In the genomic region with DNA sequence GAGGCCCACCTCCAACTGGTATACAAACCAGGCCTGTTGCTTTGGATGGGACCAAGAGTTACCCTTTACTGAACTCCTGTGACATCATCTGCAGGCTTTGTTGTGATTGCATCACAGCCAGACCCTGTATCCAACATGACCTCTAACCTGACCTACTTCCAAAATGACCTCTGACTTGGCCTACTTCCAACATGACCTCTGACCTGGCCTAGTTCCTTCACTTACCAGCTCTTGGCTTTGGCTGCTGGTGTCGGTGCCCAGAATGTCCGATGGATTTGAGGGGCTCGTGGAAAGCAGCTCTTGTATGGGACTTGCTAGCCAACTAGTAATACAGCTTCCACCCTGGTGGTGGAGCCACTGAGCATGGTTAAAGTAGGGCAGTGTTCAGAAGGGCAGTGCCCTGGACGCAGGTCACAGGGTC, we compare ENCODE assay signal across 9 mouse cellular contexts. TPM values are rescaled to one million over a fixed set of nuclear protein-coding genes. Genes with fewer than 3 reads are reported as not detected.
DNase-seq lines count a peak whose midpoint lies in the region; ATAC-seq and TF ChIP-seq lines count a peak whose summit lies in the region.
"Had no signal": no experiment of that assay in that cellular context is flagged by ENCODE, and none has a peak within 500 bp of the region (broad histone marks: within the 10 kb centered on the region; RNA-seq: fewer than 3 reads in every experiment).

No protein-coding gene starts in this region.

- no peaks in the 10 kb centered on the region for H3K27me3 ChIP-seq in midbrain, postnatal 0 days (ENCODE audit: insufficient read depth, low read length)
- H3K27me3 ChIP-seq in midbrain, embryonic 13.5 days, result no peaks in the 10 kb centered on the region
- H3K27me3 ChIP-seq in liver, embryonic 13.5 days, result no peaks in the 10 kb centered on the region
- H3K27me3 ChIP-seq: embryonic facial prominence, embryonic 15.5 days had no signal

- TF ChIP-seq CTCF in midbrain, postnatal 0 days (IDR thresholded peaks at IDR 0.05), result peak; percentile 27; the same call in 1 of the 2 replicates

- peak; percentile 35 for DNase-seq in CD4-positive, CD25-positive, alpha-beta regulatory T cell, adult 2 months (ENCODE audit: low read depth, low spot score)
- DNase-seq in midbrain, postnatal 0 days (ENCODE audit: low spot score), result no peak
- DNase-seq in liver, embryonic 13.5 days, result peak; percentile 58
- DNase-seq in retina, postnatal 7 days (ENCODE audit: low read depth, low spot score), result peak; percentile 13
- DNase-seq in frontal cortex, postnatal 14 days (ENCODE audit: low spot score in 2 of 2), result no peak
- DNase-seq in heart, adult 8-10 months (ENCODE audit: low spot score), result no peak

- H3K27ac ChIP-seq in midbrain, postnatal 0 days (ENCODE audit: low read depth, low read length), result no peak overlapping the region
- H3K27ac ChIP-seq in midbrain, embryonic 13.5 days, result no peak overlapping the region
- H3K27ac ChIP-seq in liver, embryonic 13.5 days, result peak overlapping the region; percentile 96
- H3K27ac ChIP-seq: embryonic facial prominence, embryonic 15.5 days had no signal

- H3K9ac ChIP-seq in midbrain, postnatal 0 days (replicated peaks; ENCODE audit: low read length, poor library complexity, severe bottlenecking), result no peak overlapping the region
- no peak overlapping the region for H3K9ac ChIP-seq in midbrain, embryonic 13.5 days (replicated peaks)
- H3K9ac ChIP-seq in liver, embryonic 13.5 days, result peak overlapping the region; percentile 77
- H3K9ac ChIP-seq: embryonic facial prominence, embryonic 15.5 days had no signal

- 84% methylated on average over 4 of the region's 4 CpGs for WGBS in midbrain, postnatal 0 days
- 87% methylated on average over 4 of the region's 4 CpGs for WGBS in midbrain, embryonic 13.5 days
- WGBS in liver, embryonic 13.5 days (ENCODE audit: insufficient replicate concordance), result 76% methylated on average over 4 of the region's 4 CpGs

- H3K36me3 ChIP-seq in midbrain, postnatal 0 days (ENCODE audit: insufficient read depth, low read length), result no peaks in the 10 kb centered on the region; the same call in 1 of the 2 replicates
- H3K36me3 ChIP-seq in midbrain, embryonic 13.5 days, result peaks cover 13% of the 10 kb centered on the region; the same call in 1 of the 2 replicates
- 0 out of 2 replicates have a peak, but pooled peaks cover 5% of the 10 kb centered on the region for H3K36me3 ChIP-seq in liver, embryonic 13.5 days

- no peaks in the 10 kb centered on the region for H3K9me3 ChIP-seq in midbrain, postnatal 0 days (ENCODE audit: low read length)
- no peaks in the 10 kb centered on the region for H3K9me3 ChIP-seq in midbrain, embryonic 13.5 days
- no peaks in the 10 kb centered on the region for H3K9me3 ChIP-seq in liver, embryonic 13.5 days (replicated peaks)
- H3K9me3 ChIP-seq: embryonic facial prominence, embryonic 15.5 days had no signal

- no peak overlapping the region for H3K4me3 ChIP-seq in midbrain, postnatal 0 days (ENCODE audit: low read depth, low read length)
- H3K4me3 ChIP-seq in midbrain, embryonic 13.5 days (replicated peaks), result no peak overlapping the region
- peak overlapping the region; percentile 56 for H3K4me3 ChIP-seq in liver, embryonic 13.5 days (replicated peaks)
- H3K4me3 ChIP-seq: embryonic facial prominence, embryonic 15.5 days had no signal

- ATAC-seq in CD4-positive, CD25-positive, alpha-beta regulatory T cell, adult 4 months, result no peak
- ATAC-seq in midbrain, postnatal 0 days (ENCODE audit: low FRiP score), result no peak
- ATAC-seq in midbrain, embryonic 13.5 days, result no peak
- no peak for ATAC-seq in liver, embryonic 13.5 days (ENCODE audit: low read depth)

- no peaks in the 10 kb centered on the region for H3K4me1 ChIP-seq in midbrain, postnatal 0 days (ENCODE audit: insufficient read depth, low read length)
- H3K4me1 ChIP-seq in midbrain, embryonic 13.5 days (replicated peaks), result no peaks in the 10 kb centered on the region
- H3K4me1 ChIP-seq in liver, embryonic 13.5 days (replicated peaks), result peaks cover 44% of the 10 kb centered on the region
- H3K4me1 ChIP-seq: embryonic facial prominence, embryonic 15.5 days had no signal

- no peak overlapping the region for H3K4me2 ChIP-seq in midbrain, postnatal 0 days (ENCODE audit: low read depth, low read length, poor library complexity, severe bottlenecking)
- H3K4me2 ChIP-seq in midbrain, embryonic 13.5 days (replicated peaks), result no peak overlapping the region
- peak overlapping the region; percentile 69 for H3K4me2 ChIP-seq in liver, embryonic 13.5 days
- H3K4me2 ChIP-seq: embryonic facial prominence, embryonic 15.5 days had no signal

RNA-seq across cellular contexts. Expression of a gene that starts 45.5 kb away (rescaled TPM):
- polyA plus RNA-seq in CD4-positive, CD25-positive, alpha-beta regulatory T cell, adult 4 months (2017; shearing (Covaris generic)), result not detected
- total RNA-seq in midbrain, postnatal 0 days (2014; rRNA removed), result 0.85 and 2.1 TPM in 2 replicates
- not detected in 2 replicates for polyA plus RNA-seq in midbrain, postnatal 0 days (2015; fragmentation: Nextera tagmentation; extraction: Ambion mirVana)
- not detected in 2 replicates for polyA plus RNA-seq in midbrain, embryonic 13.5 days (2015; fragmentation: Nextera tagmentation; extraction: Ambion mirVana)
- 5.2 and 6.2 TPM in 2 replicates for polyA plus RNA-seq in liver, embryonic 13.5 days (2015; fragmentation: Nextera tagmentation; extraction: Ambion mirVana)
- 100 to 1,000 TPM; 171 to 185 (median 175) TPM for total RNA-seq in heart, adult 8-10 months (2022)

RNA-seq across cellular contexts. Expression of a gene that starts 55.5 kb away (rescaled TPM):
- 1 to 10 TPM; 7.5 to 8.6 TPM for polyA plus RNA-seq in CD4-positive, CD25-positive, alpha-beta regulatory T cell, adult 4 months (2017; shearing (Covaris generic))
- total RNA-seq in midbrain, postnatal 0 days (2014; rRNA removed), result 0.66 and 2.1 TPM in 2 replicates
- 0.32 and 0.51 TPM in 2 replicates for polyA plus RNA-seq in midbrain, postnatal 0 days (2015; fragmentation: Nextera tagmentation; extraction: Ambion mirVana)
- polyA plus RNA-seq in midbrain, embryonic 13.5 days (2015; fragmentation: Nextera tagmentation; extraction: Ambion mirVana), result 1.5 and 2.0 TPM in 2 replicates
- 0.37 and 0.44 TPM in 2 replicates for polyA plus RNA-seq in liver, embryonic 13.5 days (2015; fragmentation: Nextera tagmentation; extraction: Ambion mirVana)
- total RNA-seq in heart, adult 8-10 months (2022), result under 1 TPM; 0.32 to 0.57 (median 0.42) TPM

RNA-seq across cellular contexts. Expression of a gene that starts 58.2 kb away (rescaled TPM):
- 10 to 100 TPM; 56.7 to 64.5 TPM for polyA plus RNA-seq in CD4-positive, CD25-positive, alpha-beta regulatory T cell, adult 4 months (2017; shearing (Covaris generic))
- total RNA-seq in midbrain, postnatal 0 days (2014; rRNA removed), result 2.9 and 3.3 TPM in 2 replicates
- polyA plus RNA-seq in midbrain, postnatal 0 days (2015; fragmentation: Nextera tagmentation; extraction: Ambion mirVana), result 2.4 TPM in 2 replicates
- 2.7 and 3.8 TPM in 2 replicates for polyA plus RNA-seq in midbrain, embryonic 13.5 days (2015; fragmentation: Nextera tagmentation; extraction: Ambion mirVana)
- polyA plus RNA-seq in liver, embryonic 13.5 days (2015; fragmentation: Nextera tagmentation; extraction: Ambion mirVana), result 13.8 and 15.3 TPM in 2 replicates
- total RNA-seq in heart, adult 8-10 months (2022), result 10 to 100 TPM; 11.6 to 19.0 (median 15.7) TPM

Comparison
In these comparisons a context has a peak if more than half of its experiments do, and no peak if none do; other contexts are left out.
1. DNase-seq: peak in CD4-positive, CD25-positive, alpha-beta regulatory T cell, adult 2 months (single experiment), liver, embryonic 13.5 days (single experiment) and retina, postnatal 7 days (single experiment); none in midbrain, postnatal 0 days (single experiment), frontal cortex, postnatal 14 days (0 of 2) and heart, adult 8-10 months (single experiment).